Mouse (Mus musculus) T-helper 1 cell (primary cell): ENCODE measurements around the gene Cox17.

Experiments used
- in situ Hi-C: fragments of 300-600 bp; cut with MboI, MseI; formaldehyde crosslinking; loops from one replicate; pipeline ENCODE4 v1.15.1; 2025; ENCODE audit warnings: high pct_unique_total_duplicates

Gene Cox17

GRCm38 (mm10) chr16:38348217-38348761 is 1.5 kb downstream of the Cox17 start:
- in situ Hi-C loops: loop anchor here (5.0 kb wide), 1 partner anchor 134 kb away; no protein-coding TSS in a partner anchor

GRCm38 (mm10) chr16:38349881-38350280 is 3.1 kb downstream of the Cox17 start:
- in situ Hi-C loops: loop anchor here (5.0 kb wide), 1 partner anchor 132 kb away; no protein-coding TSS in a partner anchor

- in situ Hi-C loops: no loop called here
Observed at GRCm38 (mm10) chr16:38350361-38350855, 3.6 kb downstream of the Cox17 start.

- in situ Hi-C loops: no loop called here
Observed at GRCm38 (mm10) chr16:38350939-38351338, 4.1 kb downstream of the Cox17 start.

- in situ Hi-C loops: no loop called here
Observed at GRCm38 (mm10) chr16:38352031-38352430, 5.2 kb downstream of the Cox17 start.

- in situ Hi-C loops: no loop called here
Observed at GRCm38 (mm10) chr16:38352851-38353250, 6.1 kb downstream of the Cox17 start.

- in situ Hi-C loops: no loop called here
Observed at GRCm38 (mm10) chr16:38353642-38354041, 6.9 kb downstream of the Cox17 start.

GRCm38 (mm10) chr16:38354185-38354913 is 7.6 kb downstream of the Cox17 start:
- in situ Hi-C loops: no loop called here

GRCm38 (mm10) chr16:38358256-38358812 is 11.5 kb downstream of the Cox17 start:
- in situ Hi-C loops: no loop called here

- in situ Hi-C loops: no loop called here
Observed at GRCm38 (mm10) chr16:38359241-38359640, 12.4 kb downstream of the Cox17 start.

GRCm38 (mm10) chr16:38359857-38360256 is 13.1 kb downstream of the Cox17 start:
- in situ Hi-C loops: no loop called here

- in situ Hi-C loops: no loop called here
Observed at GRCm38 (mm10) chr16:38360317-38360716, 13.5 kb downstream of the Cox17 start.

GRCm38 (mm10) chr16:38361933-38362332 is 15.1 kb downstream of the Cox17 start, which contains the start of gene Popdc2:
Gene Popdc2, plus strand, starts transcription at chr16:38362209.
- in situ Hi-C loops: no loop called here

GRCm38 (mm10) chr16:38362493-38363255 is 15.9 kb downstream of the Cox17 start:
- in situ Hi-C loops: no loop called here

GRCm38 (mm10) chr16:38363256-38363595 is 16.4 kb downstream of the Cox17 start:
- in situ Hi-C loops: no loop called here

- in situ Hi-C loops: no loop called here
Observed at GRCm38 (mm10) chr16:38363657-38364056, 16.9 kb downstream of the Cox17 start.

- in situ Hi-C loops: no loop called here
Observed at GRCm38 (mm10) chr16:38365390-38365789, 18.6 kb downstream of the Cox17 start.

GRCm38 (mm10) chr16:38366231-38366630 is 19.4 kb downstream of the Cox17 start:
- in situ Hi-C loops: no loop called here

GRCm38 (mm10) chr16:38368336-38368735 is 21.5 kb downstream of the Cox17 start:
- in situ Hi-C loops: no loop called here

GRCm38 (mm10) chr16:38369000-38369399 is 22.2 kb downstream of the Cox17 start:
- in situ Hi-C loops: no loop called here

- in situ Hi-C loops: no loop called here
Observed at GRCm38 (mm10) chr16:38369431-38369830, 22.6 kb downstream of the Cox17 start.

GRCm38 (mm10) chr16:38369992-38370484 is 23.2 kb downstream of the Cox17 start:
- in situ Hi-C loops: no loop called here
